Mouse (Mus musculus) kidney, embryonic 16.5 days (tissue): ENCODE results near the gene Alcam. TPM values are rescaled to one million over a fixed set of nuclear protein-coding genes. Genes with fewer than 3 reads are reported as not detected.
A peak's percentile ranks its signal among the peaks of the same experiment; 100 is the strongest.

Experiments used
- ATAC-seq: fragments of 200-750 bp; cut with Nextera tagmentation; 2 replicates; pipeline ENCODE4 v1.8.0; 2017; ENCODE audit warnings: moderate TSS enrichment; ENCODE audit not compliant: low FRiP score, low TSS enrichment
- H3K27ac ChIP-seq: fragments of 300-500 bp; sonication (generic); 2 replicates; pipeline ENCODE4 v1.5.1; 2014; ENCODE audit warnings: low read length
- H3K27me3 ChIP-seq: fragments of 300-500 bp; sonication (generic); 2 replicates; pipeline ENCODE4 v1.6.1; 2014; ENCODE audit warnings: low read length, control low read depth, mixed read lengths; ENCODE audit not compliant: insufficient read depth
- H3K36me3 ChIP-seq: fragments of 300-500 bp; sonication (generic); 2 replicates; pipeline ENCODE4 v1.6.1; 2014; ENCODE audit warnings: low read length, control low read depth, mixed read lengths; ENCODE audit not compliant: insufficient read depth
- H3K4me1 ChIP-seq: fragments of 300-500 bp; sonication (generic); 2 replicates; pipeline ENCODE4 v1.6.1; 2014; ENCODE audit warnings: low read length, control low read depth, mixed read lengths; ENCODE audit not compliant: insufficient read depth
- H3K4me2 ChIP-seq: fragments of 300-500 bp; sonication (generic); replicated peaks from 2 replicates; pipeline ENCODE4 v1.6.1; 2014; ENCODE audit warnings: low read depth, low read length
- H3K4me3 ChIP-seq: fragments of 300-500 bp; sonication (generic); 2 replicates; pipeline ENCODE4 v1.5.1; 2014; ENCODE audit warnings: mild to moderate bottlenecking, low read length
- H3K9ac ChIP-seq: fragments of 300-500 bp; sonication (generic); replicated peaks from 2 replicates; pipeline ENCODE4 v1.6.1; 2014; ENCODE audit warnings: low read length
- H3K9me3 ChIP-seq: fragments of 300-500 bp; sonication (generic); 2 replicates; pipeline ENCODE4 v1.6.1; 2016; ENCODE audit warnings: low read length, control low read depth
- WGBS: fragments of 180-500 bp; shearing (Covaris S2); extraction: QIAGEN DNeasy Blood & Tissue Kit; methylation state at CpG from one replicate; pipeline ENCODE4 v1.1.7; 2014; 5-methylcytosine and 5-hydroxymethylcytosine counted together
- polyA plus RNA-seq: library from polyadenylated mRNA; unstranded; fragments of >200 nt; fragmentation: Nextera tagmentation; extraction: Ambion mirVana; gene quantifications from 2 replicates; pipeline ENCODE4 v1.2.1, GENCODE M21; 2015

Gene Alcam
- polyA plus RNA-seq, 1 experiment from 2014 or later: 70.6 TPM

GRCm38 (mm10) chr16:52443635-52444505 is 10.0 kb downstream of the Alcam start:
- WGBS: 55% methylated on average over 9 of the region's 9 CpGs
- Histone ChIP-seq H3K27me3 (no peaks in the 10 kb centered on the region), H3K9ac (no peak overlapping the region), H3K4me2 (no peak overlapping the region), H3K9me3 (no peaks in the 10 kb centered on the region), H3K4me3 (no peak overlapping the region), H3K36me3 (no peaks in the 10 kb centered on the region), H3K27ac (no peak overlapping the region), H3K4me1 (peaks cover 16% of the 10 kb centered on the region)
- ATAC-seq: no peak

DNA sequence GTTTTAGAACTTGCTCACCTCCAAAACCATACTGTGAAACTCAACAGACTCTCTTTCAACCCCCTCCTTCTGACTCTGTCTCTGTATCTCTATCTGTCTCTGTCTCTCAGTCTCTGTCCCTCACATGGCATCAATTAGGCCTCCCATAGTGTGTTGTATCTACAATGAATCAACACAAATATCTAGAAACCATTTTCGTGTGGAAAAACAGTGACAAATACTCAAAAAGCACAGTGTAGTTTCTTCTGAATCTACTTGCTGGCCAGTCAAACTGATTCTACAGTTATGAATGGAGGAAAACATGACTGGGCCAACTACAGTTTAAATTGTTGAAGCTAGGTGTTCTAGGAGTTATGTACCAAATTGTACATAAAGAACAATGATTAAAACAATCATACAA is 10.8 kb downstream of the Alcam start:
- Histone ChIP-seq H3K27ac (no peak overlapping the region), H3K9me3 (no peaks in the 10 kb centered on the region), H3K4me3 (no peak overlapping the region), H3K27me3 (no peaks in the 10 kb centered on the region), H3K4me1 (peaks cover 15% of the 10 kb centered on the region), H3K9ac (no peak overlapping the region), H3K4me2 (no peak overlapping the region), H3K36me3 (no peaks in the 10 kb centered on the region)
- no peak for ATAC-seq
- 73% methylated on average over 1 of the region's 1 CpGs for WGBS

DNA sequence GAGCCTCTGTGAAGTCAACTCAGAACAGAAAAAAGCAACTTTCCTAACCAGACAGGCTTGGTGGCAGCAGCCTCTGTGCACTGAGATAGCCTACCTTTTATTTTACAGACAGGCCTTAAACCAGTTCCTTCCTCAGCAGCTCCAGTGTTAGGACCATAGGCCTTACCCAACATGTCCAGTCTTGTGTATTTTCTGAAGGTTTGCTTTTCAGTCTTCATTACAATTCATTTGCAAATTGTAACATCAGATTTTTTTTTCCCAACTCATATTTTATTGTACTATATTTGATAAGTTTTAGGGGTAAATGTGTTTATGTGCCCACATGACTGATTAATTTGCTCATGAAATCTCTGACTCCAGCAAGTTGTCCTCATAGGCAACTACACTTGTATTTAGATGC is 14.3 kb downstream of the Alcam start:
- no peak overlapping the region for H3K4me3 ChIP-seq
- no peaks in the 10 kb centered on the region for H3K9me3 ChIP-seq
- no peak for ATAC-seq
- H3K4me1 ChIP-seq: peaks cover 15% of the 10 kb centered on the region
- no peak overlapping the region for H3K9ac ChIP-seq
- no peak overlapping the region for H3K4me2 ChIP-seq
- H3K27ac ChIP-seq: no peak overlapping the region
- H3K36me3 ChIP-seq: no peaks in the 10 kb centered on the region
- no peaks in the 10 kb centered on the region for H3K27me3 ChIP-seq

- WGBS: 61% methylated on average over 6 of the region's 6 CpGs
- ATAC-seq: no peak
Measured at GRCm38 (mm10) chr16:52439007-52439406, 14.9 kb downstream of the Alcam start.

GRCm38 (mm10) chr16:52438216-52438904 is 15.5 kb downstream of the Alcam start:
- H3K9me3 ChIP-seq: no peaks in the 10 kb centered on the region
- H3K27me3 ChIP-seq: no peaks in the 10 kb centered on the region
- H3K4me3 ChIP-seq: no peak overlapping the region
- no peak overlapping the region for H3K4me2 ChIP-seq
- H3K36me3 ChIP-seq: no peaks in the 10 kb centered on the region
- 29% methylated on average over 6 of the region's 6 CpGs for WGBS
- H3K27ac ChIP-seq: no peak overlapping the region
- no peak; the same call in 1 of the 2 replicates for ATAC-seq
- no peak overlapping the region for H3K9ac ChIP-seq
- peaks cover 10% of the 10 kb centered on the region for H3K4me1 ChIP-seq

More at GRCm38 (mm10) chr16:52439007-52439406, 14.9 kb downstream of the Alcam start:
- H3K9ac ChIP-seq: no peak overlapping the region
- H3K9me3 ChIP-seq: no peaks in the 10 kb centered on the region
- H3K27me3 ChIP-seq: no peaks in the 10 kb centered on the region
- no peak overlapping the region for H3K4me3 ChIP-seq
- H3K36me3 ChIP-seq: no peaks in the 10 kb centered on the region
- peaks cover 11% of the 10 kb centered on the region for H3K4me1 ChIP-seq
- H3K27ac ChIP-seq: no peak overlapping the region
- H3K4me2 ChIP-seq: no peak overlapping the region

DNA sequence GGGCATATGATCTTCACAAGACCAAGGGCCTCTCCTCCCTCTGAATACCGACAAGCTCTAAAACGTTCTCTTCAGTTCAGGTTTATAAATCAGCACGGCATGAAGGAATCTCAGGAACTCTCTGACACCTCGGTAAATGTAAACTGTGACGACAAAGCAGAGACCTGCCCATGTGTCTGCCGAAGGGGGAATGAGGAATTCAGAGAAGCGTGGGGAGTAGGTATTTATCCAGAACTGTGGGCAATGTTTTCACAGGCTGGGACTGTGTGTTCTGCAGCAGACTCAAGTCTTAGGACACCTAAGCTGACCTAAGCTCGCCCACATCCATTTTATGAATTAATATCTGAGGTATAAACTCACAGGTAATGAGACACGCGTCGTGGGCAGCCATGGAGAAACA is 20.7 kb downstream of the Alcam start:
- H3K27me3 ChIP-seq: no peaks in the 10 kb centered on the region
- H3K36me3 ChIP-seq: no peaks in the 10 kb centered on the region
- no peak overlapping the region for H3K4me3 ChIP-seq
- no peaks in the 10 kb centered on the region for H3K9me3 ChIP-seq
- H3K9ac ChIP-seq: no peak overlapping the region
- H3K27ac ChIP-seq: no peak overlapping the region
- peaks cover 6% of the 10 kb centered on the region; the same call in 1 of the 2 replicates for H3K4me1 ChIP-seq
- no peak overlapping the region; the same call in 1 of the 2 replicates for H3K4me2 ChIP-seq
- peak; percentile 46; the same call in 1 of the 2 replicates for ATAC-seq
- 40% methylated on average over 11 of the region's 11 CpGs for WGBS

DNA sequence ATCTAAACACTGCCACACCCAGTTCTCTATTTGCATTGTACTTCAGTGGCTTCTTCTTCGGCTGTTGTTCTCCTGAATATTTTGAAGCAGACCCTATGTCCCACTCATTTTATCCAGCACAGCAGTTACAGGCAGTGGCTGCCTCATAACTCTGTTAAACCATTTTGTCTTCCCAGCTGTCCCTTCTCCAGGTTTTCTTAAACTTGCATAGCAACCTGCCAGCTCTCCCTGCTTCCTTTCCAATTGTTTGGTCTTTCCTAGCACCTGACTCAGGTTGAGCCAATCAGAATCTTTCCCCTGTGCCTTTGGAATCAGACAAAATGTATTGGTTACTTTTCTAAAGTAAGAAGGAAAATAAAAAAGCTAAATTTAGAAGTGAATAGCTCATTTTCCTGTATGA is 21.8 kb downstream of the Alcam start:
- ATAC-seq: no peak
- H3K27ac ChIP-seq: no peak overlapping the region
- no peaks in the 10 kb centered on the region for H3K36me3 ChIP-seq
- H3K9me3 ChIP-seq: no peaks in the 10 kb centered on the region
- 80% methylated on average over 1 of the region's 1 CpGs for WGBS
- H3K27me3 ChIP-seq: no peaks in the 10 kb centered on the region
- 0 out of 2 replicates have a peak, but pooled peaks cover 4% of the 10 kb centered on the region for H3K4me1 ChIP-seq
- H3K9ac ChIP-seq: no peak overlapping the region
- no peak overlapping the region for H3K4me3 ChIP-seq
- no peak overlapping the region for H3K4me2 ChIP-seq

DNA sequence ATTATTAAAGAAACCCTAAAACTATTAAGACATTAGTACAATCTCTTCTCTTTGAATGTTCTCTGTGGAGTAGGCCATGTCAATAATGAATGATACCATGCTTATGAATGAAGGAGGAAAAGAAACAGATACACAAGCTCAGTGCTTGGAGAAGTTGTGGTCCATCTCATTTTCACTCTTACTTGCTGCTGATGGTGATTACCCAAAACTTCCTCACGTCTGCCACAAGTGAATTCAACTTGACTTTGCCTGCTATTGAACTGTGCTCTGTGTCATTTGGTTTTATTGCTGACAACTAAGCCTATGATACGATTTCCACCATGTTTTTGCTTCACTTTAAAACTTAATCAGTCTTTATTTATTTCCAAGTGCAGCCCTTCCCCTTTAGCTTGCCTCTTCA is 22.3 kb downstream of the Alcam start:
- Histone ChIP-seq H3K27ac (no peak overlapping the region), H3K9me3 (no peaks in the 10 kb centered on the region), H3K4me3 (no peak overlapping the region), H3K9ac (no peak overlapping the region), H3K27me3 (no peaks in the 10 kb centered on the region), H3K4me1 (0 out of 2 replicates have a peak, but pooled peaks cover 4% of the 10 kb centered on the region), H3K4me2 (no peak overlapping the region), H3K36me3 (no peaks in the 10 kb centered on the region)
- ATAC-seq: no peak
- 59% methylated on average over 2 of the region's 2 CpGs for WGBS

GRCm38 (mm10) chr16:52430073-52430472 is 23.8 kb downstream of the Alcam start:
- no peaks in the 10 kb centered on the region for H3K27me3 ChIP-seq
- H3K9ac ChIP-seq: no peak overlapping the region
- H3K4me3 ChIP-seq: no peak overlapping the region
- 0 out of 2 replicates have a peak, but pooled peaks cover 4% of the 10 kb centered on the region for H3K4me1 ChIP-seq
- no peak overlapping the region for H3K4me2 ChIP-seq
- H3K36me3 ChIP-seq: no peaks in the 10 kb centered on the region
- 60% methylated on average over 3 of the region's 3 CpGs for WGBS
- no peaks in the 10 kb centered on the region for H3K9me3 ChIP-seq
- no peak for ATAC-seq
- H3K27ac ChIP-seq: no peak overlapping the region

DNA sequence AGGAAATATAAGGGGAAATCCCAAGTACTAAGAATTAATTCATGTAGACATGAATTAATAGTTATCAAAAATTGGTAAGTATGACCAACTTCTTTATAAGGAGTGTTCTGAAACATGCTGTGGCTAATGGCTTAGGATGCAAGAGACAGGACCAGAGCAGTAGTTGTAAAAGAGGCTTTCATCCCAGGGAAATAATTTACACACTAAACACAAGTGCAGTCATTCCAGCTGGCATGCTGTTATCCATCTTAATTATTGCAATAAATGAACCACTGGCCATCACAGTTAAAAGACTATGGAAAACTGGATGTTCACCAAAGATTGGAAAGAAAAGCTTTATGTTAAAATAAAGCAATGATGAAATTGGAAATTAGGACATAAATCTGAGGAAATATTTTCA is 24.2 kb downstream of the Alcam start:
- 0 out of 2 replicates have a peak, but pooled peaks cover 4% of the 10 kb centered on the region for H3K4me1 ChIP-seq
- no peaks in the 10 kb centered on the region for H3K36me3 ChIP-seq
- no peak for ATAC-seq
- H3K9me3 ChIP-seq: no peaks in the 10 kb centered on the region
- no peak overlapping the region for H3K4me2 ChIP-seq
- no peak overlapping the region for H3K9ac ChIP-seq
- no peaks in the 10 kb centered on the region for H3K27me3 ChIP-seq
- H3K4me3 ChIP-seq: no peak overlapping the region
- H3K27ac ChIP-seq: no peak overlapping the region
